Mouse (Mus musculus): Measurements from ENCODE around the gene Gm10272.
"Not testable (repeated sequence)": the region's sequence is repeated elsewhere in the genome, so short reads cannot be mapped to it uniquely, and the experiment has no call there.

Gene Gm10272

GRCm38 (mm10) chr10:77706326-77706725 lies at the start of gene Gm10272:
TSS of gene Gm10272 (plus strand) at chr10:77706626.
- DNase-seq: no peak

GRCm38 (mm10) chr10:77658286-77658994 lies 48.0 kb upstream of the Gm10272 start:
- DNase-seq: peak; percentile 45

- DNase-seq: no peak
Observed at GRCm38 (mm10) chr10:77663949-77664665, 42.3 kb upstream of the Gm10272 start.

GRCm38 (mm10) chr10:77666342-77666741 lies 40.1 kb upstream of the Gm10272 start:
- DNase-seq: no peak

- DNase-seq: no peak
Observed at GRCm38 (mm10) chr10:77667402-77667801, 39.0 kb upstream of the Gm10272 start.

- no peak for DNase-seq
Observed at GRCm38 (mm10) chr10:77670710-77671109, 35.7 kb upstream of the Gm10272 start.

- no peak for DNase-seq
Observed at GRCm38 (mm10) chr10:77671519-77671918, 34.9 kb upstream of the Gm10272 start.

- no peak for DNase-seq
Observed at GRCm38 (mm10) chr10:77673765-77674164, 32.7 kb upstream of the Gm10272 start.

GRCm38 (mm10) chr10:77677562-77677961 lies 28.9 kb upstream of the Gm10272 start:
- no peak for DNase-seq

GRCm38 (mm10) chr10:77682994-77683393 lies 23.4 kb upstream of the Gm10272 start:
- DNase-seq: no peak

GRCm38 (mm10) chr10:77684181-77684580 lies 22.2 kb upstream of the Gm10272 start:
- no peak for DNase-seq

- no peak for DNase-seq
Observed at GRCm38 (mm10) chr10:77685895-77686664, 20.3 kb upstream of the Gm10272 start, which contains the start of gene Tspear. TSS of gene Tspear (plus strand) at chr10:77686569.

GRCm38 (mm10) chr10:77687021-77687420 lies 19.4 kb upstream of the Gm10272 start:
- DNase-seq: no peak

GRCm38 (mm10) chr10:77690356-77690807 lies 16.0 kb upstream of the Gm10272 start, which contains the start of gene Gm19402:
TSS of gene Gm19402 (minus strand) at chr10:77690757.
- DNase-seq: not testable (repeated sequence)

GRCm38 (mm10) chr10:77697133-77697532 lies 9.3 kb upstream of the Gm10272 start, which contains the start of gene Gm9508:
TSS of gene Gm9508 (minus strand) at chr10:77697233.
- no peak for DNase-seq

GRCm38 (mm10) chr10:77709831-77710230 lies 3.4 kb downstream of the Gm10272 start:
- no peak for DNase-seq

- not testable (repeated sequence) for DNase-seq
Observed at GRCm38 (mm10) chr10:77711157-77711556, 4.7 kb downstream of the Gm10272 start, which contains the start of gene Gm10024. TSS of gene Gm10024 (plus strand) at chr10:77711457.

- no peak for DNase-seq
Observed at GRCm38 (mm10) chr10:77713734-77714133, 7.3 kb downstream of the Gm10272 start.

- no peak for DNase-seq
Observed at GRCm38 (mm10) chr10:77715507-77715906, 9.1 kb downstream of the Gm10272 start, which contains the start of gene Gm10142. TSS of gene Gm10142 (plus strand) at chr10:77715807.

- DNase-seq: not testable (repeated sequence)
Observed at GRCm38 (mm10) chr10:77720299-77720698, 13.9 kb downstream of the Gm10272 start, which contains the start of gene Krtap12-1. TSS of gene Krtap12-1 (plus strand) at chr10:77720599.

GRCm38 (mm10) chr10:77724855-77725254 lies 18.4 kb downstream of the Gm10272 start:
- DNase-seq: no peak

- DNase-seq: no peak
Observed at GRCm38 (mm10) chr10:77726186-77726585, 19.8 kb downstream of the Gm10272 start, which contains the start of gene Gm10100. TSS of gene Gm10100 (plus strand) at chr10:77726486.

- DNase-seq: no peak
Observed at GRCm38 (mm10) chr10:77728280-77728679, 21.9 kb downstream of the Gm10272 start.

All from kidney, adult 18-20 months (tissue).